Mouse (Mus musculus): Measurements from ENCODE around the gene Fam129b. TPM values are rescaled to one million over a fixed set of nuclear protein-coding genes. Genes with fewer than 3 reads are reported as not detected.
A peak's percentile ranks its signal among the peaks of the same experiment; 100 is the strongest.

Gene Fam129b
- polyA plus RNA-seq, 1 experiment from 2014 or later = 108 TPM

GRCm38 (mm10) chr2:32908272-32908671 is 32.4 kb downstream of the Fam129b start:
- H3K4me2 ChIP-seq (ENCODE audit: low read depth, low read length) = peak overlapping the region; percentile 45
- H3K36me3 ChIP-seq (ENCODE audit: control insufficient read depth, insufficient read depth, low read length) = peaks cover 11% of the 10 kb centered on the region; the same call in 1 of the 2 replicates
- peak; percentile 63; the same call in 1 of the 2 replicates for ATAC-seq (ENCODE audit: insufficient read depth, low FRiP score)
- peak overlapping the region; percentile 96 for H3K27ac ChIP-seq (ENCODE audit: low read length)
- H3K4me1 ChIP-seq (ENCODE audit: control insufficient read depth, insufficient read depth, low read length) = peaks cover 49% of the 10 kb centered on the region
- no peaks in the 10 kb centered on the region for H3K27me3 ChIP-seq (ENCODE audit: control insufficient read depth, insufficient read depth, low read length)
- H3K9me3 ChIP-seq (replicated peaks; ENCODE audit: control insufficient read depth, low read length) = no peaks in the 10 kb centered on the region
- H3K9ac ChIP-seq (ENCODE audit: low read length) = peak overlapping the region; percentile 60
- 8% methylated on average over 6 of the region's 6 CpGs for WGBS
- H3K4me3 ChIP-seq (replicated peaks; ENCODE audit: low read length) = no peak overlapping the region

GRCm38 (mm10) chr2:32908796-32909195 is 32.9 kb downstream of the Fam129b start:
- peak overlapping the region; percentile 96 for H3K27ac ChIP-seq (ENCODE audit: low read length)
- peaks cover 47% of the 10 kb centered on the region for H3K4me1 ChIP-seq (ENCODE audit: control insufficient read depth, insufficient read depth, low read length)
- H3K27me3 ChIP-seq (ENCODE audit: control insufficient read depth, insufficient read depth, low read length) = no peaks in the 10 kb centered on the region
- no peaks in the 10 kb centered on the region for H3K9me3 ChIP-seq (replicated peaks; ENCODE audit: control insufficient read depth, low read length)
- no peak overlapping the region for H3K4me3 ChIP-seq (replicated peaks; ENCODE audit: low read length)
- peaks cover 13% of the 10 kb centered on the region; the same call in 1 of the 2 replicates for H3K36me3 ChIP-seq (ENCODE audit: control insufficient read depth, insufficient read depth, low read length)
- peak overlapping the region; percentile 60 for H3K9ac ChIP-seq (ENCODE audit: low read length)
- H3K4me2 ChIP-seq (ENCODE audit: low read depth, low read length) = peak overlapping the region; percentile 45
- ATAC-seq (ENCODE audit: insufficient read depth, low FRiP score) = peak; percentile 46; the same call in 1 of the 2 replicates
- WGBS = 14% methylated on average over 11 of the region's 11 CpGs

GRCm38 (mm10) chr2:32911639-32912182 is 35.8 kb downstream of the Fam129b start:
- no peak overlapping the region for H3K4me3 ChIP-seq (replicated peaks; ENCODE audit: low read length)
- WGBS = 76% methylated on average over 7 of the region's 7 CpGs
- H3K4me2 ChIP-seq (ENCODE audit: low read depth, low read length) = no peak overlapping the region
- no peak overlapping the region; the same call in 1 of the 2 replicates for H3K27ac ChIP-seq (ENCODE audit: low read length)
- no peak overlapping the region for H3K9ac ChIP-seq (ENCODE audit: low read length)
- no peaks in the 10 kb centered on the region for H3K9me3 ChIP-seq (replicated peaks; ENCODE audit: control insufficient read depth, low read length)
- no peaks in the 10 kb centered on the region for H3K27me3 ChIP-seq (ENCODE audit: control insufficient read depth, insufficient read depth, low read length)
- H3K4me1 ChIP-seq (ENCODE audit: control insufficient read depth, insufficient read depth, low read length) = peaks cover 40% of the 10 kb centered on the region
- H3K36me3 ChIP-seq (ENCODE audit: control insufficient read depth, insufficient read depth, low read length) = peaks cover 17% of the 10 kb centered on the region
- no peak for ATAC-seq (ENCODE audit: insufficient read depth, low FRiP score)

GRCm38 (mm10) chr2:32912210-32912804 is 36.4 kb downstream of the Fam129b start:
- ATAC-seq (ENCODE audit: insufficient read depth, low FRiP score) = no peak
- H3K27ac ChIP-seq (ENCODE audit: low read length) = no peak overlapping the region
- H3K9ac ChIP-seq (ENCODE audit: low read length) = no peak overlapping the region
- H3K9me3 ChIP-seq (replicated peaks; ENCODE audit: control insufficient read depth, low read length) = no peaks in the 10 kb centered on the region
- no peak overlapping the region for H3K4me3 ChIP-seq (replicated peaks; ENCODE audit: low read length)
- 32% methylated on average over 19 of the region's 19 CpGs for WGBS
- peaks cover 34% of the 10 kb centered on the region for H3K4me1 ChIP-seq (ENCODE audit: control insufficient read depth, insufficient read depth, low read length)
- no peak overlapping the region for H3K4me2 ChIP-seq (ENCODE audit: low read depth, low read length)
- peaks cover 17% of the 10 kb centered on the region for H3K36me3 ChIP-seq (ENCODE audit: control insufficient read depth, insufficient read depth, low read length)
- H3K27me3 ChIP-seq (ENCODE audit: control insufficient read depth, insufficient read depth, low read length) = no peaks in the 10 kb centered on the region

GRCm38 (mm10) chr2:32914362-32914761 is 38.4 kb downstream of the Fam129b start:
- 68% methylated on average over 5 of the region's 5 CpGs for WGBS
- Histone ChIP-seq H3K4me3 (replicated peaks; ENCODE audit: low read length) (no peak overlapping the region), H3K27me3 (ENCODE audit: control insufficient read depth, insufficient read depth, low read length) (no peaks in the 10 kb centered on the region), H3K9ac (ENCODE audit: low read length) (peak overlapping the region; percentile 66), H3K4me1 (ENCODE audit: control insufficient read depth, insufficient read depth, low read length) (peaks cover 14% of the 10 kb centered on the region), H3K27ac (ENCODE audit: low read length) (peak overlapping the region; percentile 93), H3K4me2 (ENCODE audit: low read depth, low read length) (no peak overlapping the region), H3K36me3 (ENCODE audit: control insufficient read depth, insufficient read depth, low read length) (peaks cover 26% of the 10 kb centered on the region), H3K9me3 (replicated peaks; ENCODE audit: control insufficient read depth, low read length) (no peaks in the 10 kb centered on the region)
- peak; percentile 16; the same call in 1 of the 2 replicates for ATAC-seq (ENCODE audit: insufficient read depth, low FRiP score)

GRCm38 (mm10) chr2:32914896-32915295 is 39.0 kb downstream of the Fam129b start:
- H3K36me3 ChIP-seq (ENCODE audit: control insufficient read depth, insufficient read depth, low read length) = peaks cover 26% of the 10 kb centered on the region
- H3K4me2 ChIP-seq (ENCODE audit: low read depth, low read length) = no peak overlapping the region
- H3K27me3 ChIP-seq (ENCODE audit: control insufficient read depth, insufficient read depth, low read length) = no peaks in the 10 kb centered on the region
- H3K9ac ChIP-seq (ENCODE audit: low read length) = peak overlapping the region; percentile 66
- 43% methylated on average over 3 of the region's 3 CpGs for WGBS
- no peak overlapping the region for H3K4me3 ChIP-seq (replicated peaks; ENCODE audit: low read length)
- H3K4me1 ChIP-seq (ENCODE audit: control insufficient read depth, insufficient read depth, low read length) = peaks cover 14% of the 10 kb centered on the region
- H3K27ac ChIP-seq (ENCODE audit: low read length) = peak overlapping the region; percentile 93
- peak; percentile 70 for ATAC-seq (ENCODE audit: insufficient read depth, low FRiP score)
- H3K9me3 ChIP-seq (replicated peaks; ENCODE audit: control insufficient read depth, low read length) = no peaks in the 10 kb centered on the region

- peak overlapping the region; percentile 8; the same call in 1 of the 2 replicates for H3K27ac ChIP-seq (ENCODE audit: low read length)
- no peak overlapping the region for H3K4me3 ChIP-seq (replicated peaks; ENCODE audit: low read length)
- peaks cover 14% of the 10 kb centered on the region for H3K4me1 ChIP-seq (ENCODE audit: control insufficient read depth, insufficient read depth, low read length)
- no peak overlapping the region for H3K9ac ChIP-seq (ENCODE audit: low read length)
- ATAC-seq (ENCODE audit: insufficient read depth, low FRiP score) = no peak
- H3K36me3 ChIP-seq (ENCODE audit: control insufficient read depth, insufficient read depth, low read length) = peaks cover 40% of the 10 kb centered on the region
- H3K4me2 ChIP-seq (ENCODE audit: low read depth, low read length) = no peak overlapping the region
- 71% methylated on average over 11 of the region's 11 CpGs for WGBS
- no peaks in the 10 kb centered on the region for H3K27me3 ChIP-seq (ENCODE audit: control insufficient read depth, insufficient read depth, low read length)
- H3K9me3 ChIP-seq (replicated peaks; ENCODE audit: control insufficient read depth, low read length) = no peaks in the 10 kb centered on the region
Measured at GRCm38 (mm10) chr2:32917526-32917925, 41.6 kb downstream of the Fam129b start.

GRCm38 (mm10) chr2:32918391-32918790 is 42.5 kb downstream of the Fam129b start:
- no peaks in the 10 kb centered on the region for H3K9me3 ChIP-seq (replicated peaks; ENCODE audit: control insufficient read depth, low read length)
- H3K27ac ChIP-seq (ENCODE audit: low read length) = no peak overlapping the region
- no peak overlapping the region for H3K9ac ChIP-seq (ENCODE audit: low read length)
- ATAC-seq (ENCODE audit: insufficient read depth, low FRiP score) = no peak
- H3K4me2 ChIP-seq (ENCODE audit: low read depth, low read length) = no peak overlapping the region
- H3K36me3 ChIP-seq (ENCODE audit: control insufficient read depth, insufficient read depth, low read length) = peaks cover 37% of the 10 kb centered on the region
- no peaks in the 10 kb centered on the region for H3K27me3 ChIP-seq (ENCODE audit: control insufficient read depth, insufficient read depth, low read length)
- peaks cover 14% of the 10 kb centered on the region for H3K4me1 ChIP-seq (ENCODE audit: control insufficient read depth, insufficient read depth, low read length)
- H3K4me3 ChIP-seq (replicated peaks; ENCODE audit: low read length) = no peak overlapping the region
- 74% methylated on average over 9 of the region's 9 CpGs for WGBS

GRCm38 (mm10) chr2:32921235-32921634 is 45.3 kb downstream of the Fam129b start:
- H3K27me3 ChIP-seq (ENCODE audit: control insufficient read depth, insufficient read depth, low read length) = no peaks in the 10 kb centered on the region
- no peak overlapping the region for H3K4me3 ChIP-seq (replicated peaks; ENCODE audit: low read length)
- no peaks in the 10 kb centered on the region for H3K4me1 ChIP-seq (ENCODE audit: control insufficient read depth, insufficient read depth, low read length)
- no peak overlapping the region for H3K4me2 ChIP-seq (ENCODE audit: low read depth, low read length)
- ATAC-seq (ENCODE audit: insufficient read depth, low FRiP score) = no peak
- H3K27ac ChIP-seq (ENCODE audit: low read length) = no peak overlapping the region
- no peak overlapping the region for H3K9ac ChIP-seq (ENCODE audit: low read length)
- H3K36me3 ChIP-seq (ENCODE audit: control insufficient read depth, insufficient read depth, low read length) = peaks cover 38% of the 10 kb centered on the region
- H3K9me3 ChIP-seq (replicated peaks; ENCODE audit: control insufficient read depth, low read length) = no peaks in the 10 kb centered on the region
- WGBS = 80% methylated on average over 7 of the region's 7 CpGs
